Mouse (Mus musculus): ENCODE results near the gene Ssh2. TPM values are rescaled to one million over a fixed set of nuclear protein-coding genes. Genes with fewer than 3 reads are reported as not detected.

Gene Ssh2
- polyA plus RNA-seq (2012; ENCODE audit: low replicate concordance) = 42.8 and 105 TPM in 2 replicates

DNA sequence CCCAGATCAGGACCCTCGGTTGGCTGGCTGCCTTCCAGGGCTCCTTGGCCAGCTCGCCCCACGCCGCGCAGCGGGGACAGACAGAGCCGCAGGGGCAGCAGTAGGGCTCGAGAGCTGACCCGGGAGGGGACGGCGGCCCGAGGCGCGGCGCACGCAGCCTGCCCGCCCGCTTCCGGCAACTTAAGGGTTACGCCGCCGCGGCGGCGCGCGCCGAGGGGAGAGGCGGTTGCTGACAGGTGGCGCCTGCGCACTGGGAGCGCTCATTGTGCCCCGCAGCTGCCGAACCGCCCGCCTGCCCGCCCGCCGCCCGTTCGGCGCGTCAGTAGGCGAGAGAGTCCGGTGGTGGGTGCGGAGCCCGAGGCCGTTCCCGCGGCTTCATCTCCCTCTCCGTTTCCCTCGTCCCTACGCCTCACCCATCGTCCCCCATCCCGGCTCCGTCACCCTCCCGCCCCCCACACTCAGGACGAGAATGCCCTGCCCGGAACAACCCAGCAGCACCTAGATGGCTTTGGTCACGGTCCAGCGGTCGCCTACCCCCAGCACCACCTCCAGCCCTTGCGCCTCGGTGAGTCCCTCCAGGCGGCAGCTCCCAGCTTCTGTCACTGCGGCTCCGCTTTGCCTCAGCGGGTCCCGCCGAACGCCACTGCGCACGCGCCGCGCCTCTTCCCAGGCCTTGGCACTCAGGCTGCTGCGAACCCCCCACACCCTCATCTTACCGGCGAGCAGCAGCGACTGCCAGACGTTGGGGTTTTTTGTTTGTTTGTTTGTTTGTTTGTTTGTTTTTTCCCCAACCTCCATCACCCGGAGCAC, at the start of gene Ssh2:
Ssh2 (plus strand) TSS at position 337 of the 810 bp plus-strand sequence.

GRCm38 (mm10) chr11:77188868-77189267, 27.2 kb upstream of the Ssh2 start, which contains the start of gene Efcab5:
Gene Efcab5, minus strand, starts transcription at chr11:77188968.

DNA sequence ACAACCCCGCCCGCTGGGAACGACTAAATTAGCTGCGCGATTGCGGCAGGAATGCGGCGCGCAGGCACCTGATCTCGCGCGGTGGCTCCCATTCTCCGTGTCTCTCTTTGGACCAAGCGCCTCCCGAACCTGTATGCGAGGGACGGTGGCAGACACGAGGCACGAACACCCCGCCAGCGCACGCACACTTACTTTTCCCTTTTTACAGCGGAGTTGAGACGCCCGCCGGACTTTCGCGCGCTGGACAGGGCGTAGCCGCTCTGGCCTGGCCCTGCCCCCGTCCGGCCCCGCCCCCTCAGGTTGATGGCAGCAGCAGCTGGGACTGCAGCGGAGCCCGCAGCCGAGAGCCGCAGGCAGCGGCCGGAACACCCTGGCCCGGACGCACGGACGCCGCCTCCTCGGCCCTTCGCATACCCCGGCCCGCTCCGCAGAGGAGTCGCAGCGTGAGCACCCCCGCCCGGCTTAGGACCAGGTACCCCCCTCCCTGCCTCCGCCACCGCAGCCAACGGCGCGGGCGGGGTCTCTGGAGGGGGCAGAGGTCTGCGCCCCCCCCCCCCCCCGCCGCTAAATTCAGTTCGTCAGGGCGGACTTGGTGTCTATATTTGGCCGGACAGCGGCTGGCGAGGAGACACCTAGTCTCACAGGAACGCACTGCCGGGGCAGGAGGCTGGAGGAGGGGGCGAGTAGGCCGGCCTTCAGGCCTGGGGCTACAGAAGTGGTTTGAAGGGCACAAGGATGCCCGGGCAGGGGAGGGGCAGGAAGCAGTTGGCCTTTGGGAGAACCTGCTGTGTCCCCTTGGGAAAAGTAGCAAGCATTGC, 246.4 kb downstream of the Ssh2 start, which contains the start of gene Coro6:
Coro6 (plus strand) TSS at position 129 of the 818 bp plus-strand sequence.

DNA sequence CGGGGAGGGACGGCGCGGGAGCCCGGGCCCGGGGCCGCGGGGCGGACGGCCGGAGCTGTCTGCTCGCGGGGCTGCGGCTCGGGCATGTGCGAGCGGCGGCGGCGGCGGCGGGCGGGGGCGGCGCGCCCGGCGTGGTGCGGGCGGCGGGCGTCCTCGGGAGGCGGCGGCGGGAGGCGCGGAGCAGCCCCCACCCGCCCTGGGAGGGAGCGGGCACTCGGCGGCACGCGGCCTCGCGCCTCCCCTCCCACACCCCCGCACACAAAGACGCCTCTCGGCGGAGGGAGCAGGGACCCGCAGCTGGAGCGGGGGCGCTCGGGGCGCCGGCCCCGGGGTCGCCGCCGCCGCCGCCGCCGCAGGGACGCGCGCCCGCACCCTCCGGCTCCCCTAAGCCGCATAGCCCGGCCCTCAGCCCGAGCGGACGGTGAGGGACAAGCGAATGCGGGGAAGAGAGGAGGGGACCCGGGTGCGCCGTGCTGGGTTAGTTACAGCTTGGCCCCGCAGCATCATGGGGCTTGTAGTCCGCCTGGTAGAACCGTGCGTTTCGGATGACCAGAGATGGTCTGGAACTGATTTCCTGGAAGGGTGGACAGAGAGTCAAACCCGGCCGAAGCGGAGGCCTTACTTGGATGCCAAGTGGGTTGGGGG, 273.6 kb downstream of the Ssh2 start, which contains the start of gene Ankrd13b:
Ankrd13b (minus strand) TSS at position 88 of the 645 bp plus-strand sequence.

GRCm38 (mm10) chr11:77493512-77494343, 277.6 kb downstream of the Ssh2 start, which contains the start of gene Git1:
Gene Git1, plus strand, starts transcription at chr11:77493562.

Other genes with a start within 250 kb of the Ssh2 start
- gene Slc6a4, start 217.7 kb upstream of the Ssh2 start, polyA plus RNA-seq (2012; ENCODE audit: low replicate concordance) = 0.18 and 1.1 TPM in 2 replicates
- gene Nsrp1, start 137.9 kb upstream of the Ssh2 start, polyA plus RNA-seq (2012; ENCODE audit: low replicate concordance) = 1.4 and 6.7 TPM in 2 replicates
- 0.20 and 0.26 TPM in 2 replicates for gene Efcab5, start 27.3 kb upstream of the Ssh2 start, polyA plus RNA-seq (2012; ENCODE audit: low replicate concordance)
- gene Coro6, start 246.1 kb downstream of the Ssh2 start, polyA plus RNA-seq (2012; ENCODE audit: low replicate concordance) = 0.09 and 1.0 TPM in 2 replicates

Measured in hematopoietic multipotent progenitor cell, adult 10-12 weeks (in vitro differentiated cells).